Mouse (Mus musculus) E14TG2a.4 (cell line): ENCODE measurements around the gene Dnajb2.
A peak's percentile ranks its signal among the peaks of the same experiment; 100 is the strongest.

Source experiments
- H3K27me3 ChIP-seq: 2 replicates; pipeline ENCODE4 v1.6.1; 2014; ENCODE audit warnings: low read length, control low read depth; ENCODE audit not compliant: insufficient read depth
- H3K36me3 ChIP-seq: 2 replicates; pipeline ENCODE4 v1.6.1; 2014; ENCODE audit warnings: low read length, control low read depth; ENCODE audit not compliant: insufficient read depth
- H3K4me1 ChIP-seq: replicated peaks from 2 replicates; pipeline ENCODE4 v1.6.1; 2014; ENCODE audit warnings: low read depth, low read length, control low read depth
- H3K4me3 ChIP-seq: replicated peaks from 2 replicates; pipeline ENCODE4 v1.5.1; 2014; ENCODE audit warnings: mild to moderate bottlenecking, low read length
- H3K9me3 ChIP-seq: 2 replicates; pipeline ENCODE4 v1.6.1; 2014; ENCODE audit warnings: low read length, control low read depth
- CTCF ChIP-seq: conservative IDR thresholded peaks from 2 replicates; pipeline ENCODE4 v1.5.1; 2014; ENCODE audit warnings: low read length
- NANOG ChIP-seq: IDR thresholded peaks from 2 replicates; pipeline ENCODE4 v1.6.1; 2014; ENCODE audit warnings: borderline replicate concordance, low read length, mixed read lengths
- POU5F1 ChIP-seq: IDR thresholded peaks from 2 replicates; pipeline ENCODE4 v1.6.1; 2014; ENCODE audit warnings: low read length, borderline replicate concordance

Gene Dnajb2

GRCm38 (mm10) chr1:75239591-75239990 is 3.4 kb downstream of the Dnajb2 start:
- no peak for TF ChIP-seq NANOG
- no peak for TF ChIP-seq POU5F1
- TF ChIP-seq CTCF, result no peak
- H3K4me1 ChIP-seq, result peaks cover 58% of the 10 kb centered on the region
- H3K27me3 ChIP-seq, result peaks cover 8% of the 10 kb centered on the region
- no peaks in the 10 kb centered on the region for H3K9me3 ChIP-seq
- H3K36me3 ChIP-seq, result peaks cover 50% of the 10 kb centered on the region
- H3K4me3 ChIP-seq, result peak overlapping the region; percentile 7; the same call in 1 of the 2 replicates

- H3K9me3 ChIP-seq, result no peaks in the 10 kb centered on the region
- peaks cover 51% of the 10 kb centered on the region for H3K36me3 ChIP-seq
- TF ChIP-seq POU5F1 (no peak), CTCF (no peak)
- no peaks in the 10 kb centered on the region for H3K27me3 ChIP-seq
- H3K4me3 ChIP-seq, result no peak overlapping the region
- H3K4me1 ChIP-seq, result peaks cover 75% of the 10 kb centered on the region
These were observed 7.2 kb downstream of the Dnajb2 start for GRCm38 (mm10) chr1:75243411-75243810.

GRCm38 (mm10) chr1:75244175-75244826 is 8.1 kb downstream of the Dnajb2 start:
- no peaks in the 10 kb centered on the region for H3K27me3 ChIP-seq
- H3K4me1 ChIP-seq, result peaks cover 70% of the 10 kb centered on the region
- 0 out of 2 replicates have a peak overlapping the region, but pooled peaks have one; percentile 29 for H3K4me3 ChIP-seq
- no peak for TF ChIP-seq CTCF
- H3K9me3 ChIP-seq, result no peaks in the 10 kb centered on the region
- peaks cover 47% of the 10 kb centered on the region for H3K36me3 ChIP-seq

GRCm38 (mm10) chr1:75244836-75245235 is 8.6 kb downstream of the Dnajb2 start:
- H3K36me3 ChIP-seq, result peaks cover 42% of the 10 kb centered on the region
- peaks cover 64% of the 10 kb centered on the region for H3K4me1 ChIP-seq
- H3K4me3 ChIP-seq, result 0 out of 2 replicates have a peak overlapping the region, but pooled peaks have one; percentile 29
- TF ChIP-seq NANOG (no peak), CTCF (no peak), POU5F1 (no peak)
- no peaks in the 10 kb centered on the region for H3K9me3 ChIP-seq
- H3K27me3 ChIP-seq, result no peaks in the 10 kb centered on the region

GRCm38 (mm10) chr1:75247071-75247930 is 11.1 kb downstream of the Dnajb2 start:
- TF ChIP-seq POU5F1 (no peak), NANOG (no peak), CTCF (no peak)

GRCm38 (mm10) chr1:75248041-75248772 is 12.0 kb downstream of the Dnajb2 start:
- Histone ChIP-seq H3K4me1 (peaks cover 77% of the 10 kb centered on the region), H3K9me3 (no peaks in the 10 kb centered on the region), H3K36me3 (peaks cover 18% of the 10 kb centered on the region), H3K27me3 (peaks cover 4% of the 10 kb centered on the region; the same call in 1 of the 2 replicates), H3K4me3 (0 out of 2 replicates have a peak overlapping the region, but pooled peaks have one; percentile 29)
- TF ChIP-seq NANOG (no peak), CTCF (no peak), POU5F1 (no peak)

More at GRCm38 (mm10) chr1:75247071-75247930, 11.1 kb downstream of the Dnajb2 start:
- peak overlapping the region; percentile 29; the same call in 1 of the 2 replicates for H3K4me3 ChIP-seq
- peaks cover 1% of the 10 kb centered on the region; the same call in 1 of the 2 replicates for H3K27me3 ChIP-seq
- H3K9me3 ChIP-seq, result no peaks in the 10 kb centered on the region
- H3K36me3 ChIP-seq, result peaks cover 24% of the 10 kb centered on the region
- H3K4me1 ChIP-seq, result peaks cover 71% of the 10 kb centered on the region

GRCm38 (mm10) chr1:75250498-75250897 is 14.3 kb downstream of the Dnajb2 start:
- H3K4me1 ChIP-seq, result peaks cover 67% of the 10 kb centered on the region
- H3K36me3 ChIP-seq, result 0 out of 2 replicates have a peak, but pooled peaks cover 6% of the 10 kb centered on the region
- no peaks in the 10 kb centered on the region for H3K9me3 ChIP-seq
- TF ChIP-seq POU5F1 (no peak), NANOG (no peak), CTCF (no peak)
- peaks cover 4% of the 10 kb centered on the region; the same call in 1 of the 2 replicates for H3K27me3 ChIP-seq
- no peak overlapping the region for H3K4me3 ChIP-seq

GRCm38 (mm10) chr1:75251112-75251970 is 15.1 kb downstream of the Dnajb2 start:
- peak overlapping the region; percentile 57 for H3K4me3 ChIP-seq
- H3K27me3 ChIP-seq, result peaks cover 4% of the 10 kb centered on the region; the same call in 1 of the 2 replicates
- H3K9me3 ChIP-seq, result no peaks in the 10 kb centered on the region
- H3K4me1 ChIP-seq, result peaks cover 59% of the 10 kb centered on the region
- 0 out of 2 replicates have a peak, but pooled peaks cover 1% of the 10 kb centered on the region for H3K36me3 ChIP-seq
- no peak for TF ChIP-seq POU5F1
- peak; percentile 80 for TF ChIP-seq CTCF
